Mouse (Mus musculus) heart, embryonic 14.5 days (tissue): ENCODE results near the gene Ppp2r1b. TPM values are rescaled to one million over a fixed set of nuclear protein-coding genes. Genes with fewer than 3 reads are reported as not detected.
"Not testable (repeated sequence)": the region's sequence is repeated elsewhere in the genome, so short reads cannot be mapped to it uniquely, and the experiment has no call there.

Source experiments
- ATAC-seq: fragments of 200-750 bp; cut with Nextera tagmentation; 2 replicates; pipeline ENCODE4 v1.8.0; 2017; ENCODE audit warnings: low read depth, moderate TSS enrichment; ENCODE audit not compliant: insufficient number of reproducible peaks, insufficient read depth, low FRiP score
- H3K27ac ChIP-seq, 2 experiments: fragments of 200-500 bp in 1 of 2; fragments of 300-500 bp in 1 of 2; sonication (generic) in 1 of 2; replicated peaks in 1 of 2; 2 replicates each; pipeline ENCODE4 v1.5.1; 2012 to 2014; ENCODE audit warnings: low read depth in 2 of 2, low read length in 2 of 2, control low read depth in 1 of 2, mild to moderate bottlenecking in 1 of 2, mixed read lengths in 1 of 2; ENCODE audit not compliant: control insufficient read depth in 1 of 2, insufficient read depth in 1 of 2
- H3K27me3 ChIP-seq: fragments of 300-500 bp; sonication (generic); 2 replicates; pipeline ENCODE4 v1.6.1; 2014; ENCODE audit warnings: mild to moderate bottlenecking, low read length, control low read depth; ENCODE audit not compliant: control insufficient read depth, insufficient read depth
- H3K36me3 ChIP-seq: fragments of 300-500 bp; sonication (generic); 2 replicates; pipeline ENCODE4 v1.6.1; 2014; ENCODE audit warnings: mild to moderate bottlenecking, control low read depth, low read length, mixed read lengths; ENCODE audit not compliant: control insufficient read depth, insufficient read depth
- H3K4me1 ChIP-seq, 2 experiments: fragments of 200-500 bp in 1 of 2; fragments of 300-500 bp in 1 of 2; sonication (generic) in 1 of 2; 2 replicates each; pipeline ENCODE4 v1.6.1; 2012 to 2014; ENCODE audit warnings: low read length in 2 of 2, control low read depth in 1 of 2, mixed read lengths in 1 of 2; ENCODE audit not compliant: control insufficient read depth in 2 of 2, insufficient read depth in 2 of 2
- H3K4me2 ChIP-seq: fragments of 300-500 bp; sonication (generic); 2 replicates; pipeline ENCODE4 v1.6.1; 2014; ENCODE audit warnings: mild to moderate bottlenecking, low read length
- H3K4me3 ChIP-seq, 2 experiments: fragments of 200-500 bp in 1 of 2; fragments of 300-500 bp in 1 of 2; sonication (generic) in 1 of 2; 2 replicates each; pipeline ENCODE4 v1.5.1; 2012 to 2014; ENCODE audit warnings: low read length in 2 of 2, mild to moderate bottlenecking in 2 of 2, control low read depth in 1 of 2, low read depth in 1 of 2, moderate library complexity in 1 of 2; ENCODE audit not compliant: control insufficient read depth in 1 of 2, insufficient read depth in 1 of 2
- H3K9ac ChIP-seq: fragments of 300-500 bp; sonication (generic); 2 replicates; pipeline ENCODE4 v1.6.1; 2014; ENCODE audit warnings: mild to moderate bottlenecking, low read length
- H3K9me3 ChIP-seq: fragments of 300-500 bp; sonication (generic); 2 replicates; pipeline ENCODE4 v1.6.1; 2016; ENCODE audit warnings: low read length, control low read depth; ENCODE audit not compliant: control insufficient read depth
- WGBS: fragments of 180-500 bp; shearing (Covaris S2); extraction: QIAGEN DNeasy Blood & Tissue Kit; methylation state at CpG from one replicate; pipeline ENCODE4 v1.1.7; 2014; 5-methylcytosine and 5-hydroxymethylcytosine counted together
- polyA plus RNA-seq: library from polyadenylated mRNA; unstranded; fragments of >200 nt; fragmentation: Nextera tagmentation; extraction: Ambion mirVana; gene quantifications from 2 replicates; pipeline ENCODE4 v1.2.1, GENCODE M21; 2014

The Ppp2r1b gene
- polyA plus RNA-seq, 1 experiment from 2014 or later, result 38.8 TPM

DNA sequence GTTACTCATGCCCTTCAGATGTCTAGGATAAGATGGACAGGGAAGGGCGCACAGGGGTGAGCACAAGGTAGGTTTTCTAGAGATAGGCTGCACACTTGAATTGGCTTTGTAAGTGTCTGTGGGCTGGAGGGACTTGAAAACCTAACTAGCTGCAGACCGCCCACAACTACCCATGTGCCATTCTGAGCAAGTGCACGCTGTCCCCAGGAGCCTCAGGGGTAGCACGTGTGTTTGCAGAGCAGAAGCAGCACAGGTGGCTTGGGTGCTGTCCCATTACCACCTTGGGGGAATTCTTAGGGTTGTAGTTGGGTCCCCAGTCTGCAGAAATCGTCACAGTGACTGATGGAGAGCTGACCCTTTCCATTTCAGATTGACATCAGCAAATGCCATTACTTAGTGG, 22.9 kb upstream of the Ppp2r1b start:
- Histone ChIP-seq H3K4me1 (no peaks in the 10 kb centered on the region), H3K4me3 (no peak overlapping the region), H3K4me2 (no peak overlapping the region), H3K27me3 (no peaks in the 10 kb centered on the region), H3K36me3 (peaks cover 40% of the 10 kb centered on the region), H3K9ac (no peak overlapping the region), H3K9me3 (no peaks in the 10 kb centered on the region), H3K27ac (no peak overlapping the region)
- WGBS, result 95% methylated on average over 5 of the region's 5 CpGs
- no peak for ATAC-seq

DNA sequence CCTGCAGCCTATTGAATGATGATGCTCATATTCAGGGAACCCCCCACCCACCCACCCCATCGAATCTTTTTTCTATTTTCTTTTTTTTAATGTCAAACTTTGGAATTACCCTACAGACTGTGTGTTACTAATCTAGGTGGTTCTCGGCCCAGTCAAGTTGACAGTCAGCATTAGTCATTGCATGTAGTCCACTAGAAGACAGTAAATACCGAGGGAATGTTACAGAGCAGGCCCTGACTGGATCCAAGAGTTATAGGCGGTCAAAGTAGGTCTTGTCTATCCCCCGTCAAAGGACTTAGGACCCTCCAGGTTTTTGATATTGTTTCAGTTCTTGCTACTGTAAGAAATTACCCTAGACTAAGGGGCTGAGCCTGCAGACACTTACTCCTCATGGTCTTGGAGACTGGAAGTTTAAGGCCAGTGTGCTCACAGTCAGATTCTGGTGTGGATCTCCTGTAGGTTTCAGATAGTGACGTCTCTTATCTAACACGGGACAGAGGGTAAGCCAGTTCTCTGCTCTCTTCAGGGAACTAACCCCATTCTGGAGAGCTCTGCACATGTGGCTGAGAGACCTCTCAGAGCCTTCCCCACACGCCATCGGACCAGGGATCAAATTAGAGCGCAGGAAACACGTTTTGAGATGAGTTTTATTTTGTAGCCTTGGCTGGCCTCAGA, 21.2 kb upstream of the Ppp2r1b start:
- Histone ChIP-seq H3K9ac (no peak overlapping the region), H3K9me3 (no peaks in the 10 kb centered on the region), H3K36me3 (peaks cover 40% of the 10 kb centered on the region), H3K27ac (no peak overlapping the region), H3K4me2 (no peak overlapping the region), H3K4me3 (no peak overlapping the region), H3K27me3 (no peaks in the 10 kb centered on the region), H3K4me1 (no peaks in the 10 kb centered on the region)
- WGBS, result 74% methylated on average over 11 of the region's 11 CpGs
- no peak for ATAC-seq

DNA sequence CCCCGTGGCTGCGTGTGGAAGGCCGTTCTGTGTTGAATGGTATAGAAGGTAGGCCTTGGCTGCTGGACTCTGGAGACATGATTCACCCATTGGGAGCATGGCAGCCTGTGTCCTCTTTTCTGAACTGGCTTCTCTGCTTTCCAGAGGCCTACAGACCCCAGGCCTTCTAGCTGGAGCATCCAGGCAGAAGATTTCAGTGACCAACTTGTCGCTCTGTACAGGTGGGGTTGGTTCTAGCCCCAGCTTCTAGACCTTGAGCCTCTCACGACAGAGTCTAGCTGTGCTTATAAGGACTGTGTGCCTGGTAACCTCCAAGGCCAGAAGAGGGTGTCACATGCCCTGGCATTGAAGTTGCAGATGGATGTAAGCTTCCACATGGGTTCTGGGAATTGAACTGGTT, 13.6 kb upstream of the Ppp2r1b start:
- no peak overlapping the region for H3K27ac ChIP-seq
- H3K36me3 ChIP-seq, result peaks cover 19% of the 10 kb centered on the region
- no peak for ATAC-seq
- H3K4me3 ChIP-seq, result no peak overlapping the region
- H3K4me1 ChIP-seq, result no peaks in the 10 kb centered on the region
- H3K9me3 ChIP-seq, result no peaks in the 10 kb centered on the region
- no peak overlapping the region for H3K4me2 ChIP-seq
- H3K27me3 ChIP-seq, result no peaks in the 10 kb centered on the region
- H3K9ac ChIP-seq, result no peak overlapping the region
- 93% methylated on average over 5 of the region's 5 CpGs for WGBS

DNA sequence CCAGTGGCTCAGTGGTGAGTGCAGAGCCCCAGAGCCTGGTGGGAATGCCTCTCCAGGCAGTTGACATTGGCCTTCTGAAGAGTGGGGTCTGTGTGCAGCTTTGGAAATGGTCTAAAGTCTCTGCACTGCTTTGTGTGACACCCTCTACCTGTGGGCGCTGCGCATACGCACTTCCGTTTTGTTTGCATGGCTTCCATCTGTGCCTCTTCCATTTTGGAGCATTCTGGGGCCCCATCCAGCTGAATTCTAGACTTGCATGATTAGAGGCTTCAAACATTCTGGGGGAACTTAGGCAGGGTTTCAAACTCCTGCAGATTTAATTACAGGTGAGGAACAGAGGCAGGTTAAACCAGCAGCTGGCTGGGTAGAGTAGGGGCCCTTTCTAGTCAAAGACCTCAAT, 12.9 kb upstream of the Ppp2r1b start:
- Histone ChIP-seq H3K4me3 (no peak overlapping the region), H3K36me3 (peaks cover 19% of the 10 kb centered on the region), H3K4me1 (no peaks in the 10 kb centered on the region), H3K9me3 (no peaks in the 10 kb centered on the region), H3K27ac (no peak overlapping the region), H3K27me3 (no peaks in the 10 kb centered on the region), H3K4me2 (no peak overlapping the region), H3K9ac (no peak overlapping the region)
- 99% methylated on average over 4 of the region's 4 CpGs for WGBS
- no peak for ATAC-seq

DNA sequence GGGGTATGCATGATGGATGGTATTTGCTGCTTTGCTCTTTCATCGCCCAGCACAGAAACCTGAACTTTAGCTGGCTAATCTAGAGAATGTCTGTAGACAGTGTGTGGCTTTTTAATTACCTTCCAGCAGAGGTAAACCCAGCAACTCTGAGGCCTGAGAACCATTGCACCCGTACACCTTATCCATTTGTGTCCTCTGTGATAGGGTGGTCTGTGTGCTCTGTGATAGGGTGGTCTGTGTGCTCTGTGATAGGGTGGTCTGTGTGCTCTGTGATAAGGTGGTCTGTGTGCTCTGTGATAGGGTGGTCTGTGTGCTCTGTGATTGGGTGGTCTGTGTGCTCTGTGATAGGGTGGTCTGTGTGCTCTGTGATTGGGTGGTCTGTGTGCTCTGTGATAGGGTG, 12.5 kb upstream of the Ppp2r1b start:
- H3K4me1 ChIP-seq, H3K9me3 ChIP-seq, H3K9ac ChIP-seq, H3K27me3 ChIP-seq, H3K4me3 ChIP-seq, ATAC-seq, H3K4me2 ChIP-seq, H3K27ac ChIP-seq: not testable (repeated sequence)
- peaks cover 21% of the 10 kb centered on the region for H3K36me3 ChIP-seq
- 73% methylated on average over 2 of the region's 2 CpGs for WGBS

DNA sequence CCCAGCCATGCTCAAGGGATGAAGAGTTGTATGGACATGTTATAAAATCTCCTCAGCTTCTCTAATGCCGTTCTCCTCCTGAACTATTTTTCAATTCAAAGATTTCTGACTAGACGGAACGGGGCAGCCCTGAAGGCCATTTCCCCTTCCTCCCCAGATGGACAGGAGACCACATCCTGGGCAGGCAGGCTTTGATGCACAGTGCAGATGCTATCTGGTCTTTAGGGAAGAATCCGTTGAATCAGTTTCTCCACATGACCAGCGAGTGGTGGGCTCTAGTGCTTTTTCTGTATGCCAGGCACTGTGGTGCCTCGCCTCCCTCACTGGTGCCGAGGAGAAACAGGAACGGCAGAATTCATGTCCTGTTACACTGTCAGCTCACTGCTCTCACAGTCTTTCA, 11.3 kb upstream of the Ppp2r1b start:
- Histone ChIP-seq H3K27me3 (no peaks in the 10 kb centered on the region), H3K9ac (no peak overlapping the region), H3K4me2 (no peak overlapping the region), H3K4me3 (no peak overlapping the region), H3K36me3 (peaks cover 19% of the 10 kb centered on the region), H3K9me3 (no peaks in the 10 kb centered on the region), H3K4me1 (no peaks in the 10 kb centered on the region), H3K27ac (no peak overlapping the region)
- ATAC-seq, result no peak
- WGBS, result 73% methylated on average over 8 of the region's 8 CpGs

DNA sequence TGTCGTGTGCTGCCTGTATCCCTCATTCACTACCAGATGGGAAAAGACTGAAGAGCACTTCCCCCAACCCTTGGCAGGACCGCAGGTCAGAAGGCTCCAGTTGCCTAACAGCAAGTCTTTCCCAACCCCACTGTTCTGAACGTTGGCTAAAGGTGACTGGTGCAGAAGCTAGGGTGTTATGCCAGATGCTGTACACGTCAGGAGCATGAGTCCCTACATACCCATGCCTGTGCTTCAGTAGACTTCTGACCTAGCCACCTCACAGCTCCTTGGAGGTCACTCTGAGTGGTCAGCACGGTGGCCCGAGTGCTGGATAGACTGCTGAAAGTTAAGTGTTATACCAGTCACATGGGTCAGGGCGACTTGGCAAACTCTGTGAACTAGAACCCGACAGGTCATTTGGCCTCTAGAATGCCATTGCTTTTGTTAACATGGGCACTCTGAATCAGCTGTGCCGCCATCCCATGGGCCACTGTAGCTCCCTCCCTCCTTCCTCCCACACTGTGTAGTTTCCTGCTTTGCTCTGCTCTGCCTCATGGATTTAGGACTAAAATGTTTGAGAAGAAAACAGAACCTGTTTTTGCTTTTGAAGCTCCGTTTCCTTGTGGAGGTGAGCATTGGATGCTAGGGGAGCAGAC, 9.9 kb upstream of the Ppp2r1b start:
- Histone ChIP-seq H3K4me2 (no peak overlapping the region), H3K36me3 (peaks cover 19% of the 10 kb centered on the region), H3K27ac (no peak overlapping the region), H3K4me3 (no peak overlapping the region), H3K27me3 (no peaks in the 10 kb centered on the region), H3K4me1 (no peaks in the 10 kb centered on the region), H3K9me3 (no peaks in the 10 kb centered on the region), H3K9ac (no peak overlapping the region)
- ATAC-seq, result no peak
- 78% methylated on average over 10 of the region's 10 CpGs for WGBS

DNA sequence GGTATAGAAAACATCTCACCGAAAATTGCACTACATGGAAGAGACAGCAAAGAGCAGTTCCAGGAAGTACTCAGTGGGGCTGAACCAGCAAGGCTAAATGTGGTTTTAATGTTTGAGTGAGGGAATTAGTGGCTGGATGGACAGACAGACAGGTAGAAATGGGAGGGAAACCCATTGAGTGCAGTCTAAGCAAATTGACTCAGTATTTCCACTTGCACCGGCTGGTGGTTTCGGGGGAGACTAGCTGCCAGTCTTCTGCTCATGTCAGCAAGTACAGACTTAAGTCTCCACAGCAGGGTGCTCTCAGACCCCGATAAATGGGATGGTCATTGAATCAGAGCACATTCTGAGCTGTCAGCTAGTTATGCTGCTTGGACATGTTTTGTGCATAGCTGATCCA, 9.0 kb upstream of the Ppp2r1b start:
- no peak for ATAC-seq
- no peaks in the 10 kb centered on the region for H3K4me1 ChIP-seq
- H3K27me3 ChIP-seq, result no peaks in the 10 kb centered on the region
- H3K27ac ChIP-seq, result no peak overlapping the region
- H3K4me2 ChIP-seq, result no peak overlapping the region
- H3K36me3 ChIP-seq, result peaks cover 19% of the 10 kb centered on the region
- no peak overlapping the region for H3K4me3 ChIP-seq
- H3K9ac ChIP-seq, result no peak overlapping the region
- H3K9me3 ChIP-seq, result no peaks in the 10 kb centered on the region
- 87% methylated on average over 4 of the region's 4 CpGs for WGBS
